Mouse (Mus musculus): ENCODE measurements around the gene Rap1b.
A peak's percentile ranks its signal among the peaks of the same experiment; 100 is the strongest.

The Rap1b gene

GRCm38 (mm10) chr10:117818600-117818999 lies 27.2 kb downstream of the Rap1b start:
- DNase-seq (ENCODE audit: low spot score), result no peak

GRCm38 (mm10) chr10:117816721-117817120 lies 29.1 kb downstream of the Rap1b start:
- DNase-seq (ENCODE audit: low spot score), result no peak

- no peak for DNase-seq (ENCODE audit: low spot score)
These were observed 33.3 kb downstream of the Rap1b start for GRCm38 (mm10) chr10:117812501-117812900.

- DNase-seq (ENCODE audit: low spot score), result no peak
These were observed 34.3 kb downstream of the Rap1b start for GRCm38 (mm10) chr10:117811555-117811954.

GRCm38 (mm10) chr10:117810506-117810905 lies 35.3 kb downstream of the Rap1b start:
- DNase-seq (ENCODE audit: low spot score), result no peak

GRCm38 (mm10) chr10:117808068-117808467 lies 37.8 kb downstream of the Rap1b start:
- DNase-seq (ENCODE audit: low spot score), result peak; percentile 25

GRCm38 (mm10) chr10:117805919-117806318 lies 39.9 kb downstream of the Rap1b start:
- no peak for DNase-seq (ENCODE audit: low spot score)

- DNase-seq (ENCODE audit: low spot score), result no peak
These were observed 41.7 kb downstream of the Rap1b start for GRCm38 (mm10) chr10:117803870-117804850.

GRCm38 (mm10) chr10:117801886-117802285 lies 43.9 kb downstream of the Rap1b start:
- DNase-seq (ENCODE audit: low spot score), result no peak

GRCm38 (mm10) chr10:117799806-117800205 lies 46.0 kb downstream of the Rap1b start:
- no peak for DNase-seq (ENCODE audit: low spot score)

GRCm38 (mm10) chr10:117798436-117799035 lies 47.3 kb downstream of the Rap1b start:
- no peak for DNase-seq (ENCODE audit: low spot score)

- DNase-seq (ENCODE audit: low spot score), result no peak
These were observed 48.2 kb downstream of the Rap1b start for GRCm38 (mm10) chr10:117797684-117798083.

- DNase-seq (ENCODE audit: low spot score), result no peak
These were observed 48.7 kb downstream of the Rap1b start for GRCm38 (mm10) chr10:117797106-117797505.

GRCm38 (mm10) chr10:117796181-117796580 lies 49.7 kb downstream of the Rap1b start:
- peak; percentile 31 for DNase-seq (ENCODE audit: low spot score)

GRCm38 (mm10) chr10:117795206-117795605 lies 50.6 kb downstream of the Rap1b start:
- no peak for DNase-seq (ENCODE audit: low spot score)

GRCm38 (mm10) chr10:117793436-117794030 lies 52.3 kb downstream of the Rap1b start:
- no peak for DNase-seq (ENCODE audit: low spot score)

- DNase-seq (ENCODE audit: low spot score), result peak; percentile 100
These were observed 53.4 kb downstream of the Rap1b start, which contains the start of gene Nup107 for GRCm38 (mm10) chr10:117792141-117793091. Nup107 (minus strand) TSS chr10:117792705.

GRCm38 (mm10) chr10:117791171-117791470 lies 54.7 kb downstream of the Rap1b start:
- DNase-seq (ENCODE audit: low spot score), result no peak

- no peak for DNase-seq (ENCODE audit: low spot score)
These were observed 55.2 kb downstream of the Rap1b start for GRCm38 (mm10) chr10:117790421-117791170.

GRCm38 (mm10) chr10:117790011-117790410 lies 55.8 kb downstream of the Rap1b start:
- no peak for DNase-seq (ENCODE audit: low spot score)

GRCm38 (mm10) chr10:117784646-117785045 lies 61.2 kb downstream of the Rap1b start:
- DNase-seq (ENCODE audit: low spot score), result no peak
